Mouse (Mus musculus): ENCODE results near the gene Rfc1.

- TF ChIP-seq POLR2A (IDR thresholded peaks at IDR 0.05; ENCODE audit: extremely low read depth, insufficient read depth, low read length), result no peak
- TF ChIP-seq CTCF (IDR thresholded peaks at IDR 0.05; ENCODE audit: extremely low read depth, insufficient read depth, low read length), result no peak
Observed at GRCm38 (mm10) chr5:65356851-65357250, 21.4 kb upstream of the Rfc1 start.
